Mouse (Mus musculus): ENCODE measurements around the gene Mum1. TPM values are rescaled to one million over a fixed set of nuclear protein-coding genes. Genes with fewer than 3 reads are reported as not detected.

Mum1 gene
- total and polyA plus RNA-seq, 2 experiments from 2014 or later, result 45.8 to 49.3 TPM

GRCm38 (mm10) chr10:80226071-80226415 is 191 bp upstream of the Mum1 start:
- ATAC-seq, result no peak
- Histone ChIP-seq H3K4me2 (ENCODE audit: low read depth, low read length) (peak overlapping the region; percentile 95), H3K9ac (replicated peaks; ENCODE audit: low read length) (peak overlapping the region; percentile 92; the same call in 1 of the 2 replicates), H3K27me3 (ENCODE audit: insufficient read depth, low read length) (no peaks in the 10 kb centered on the region), H3K4me1 (ENCODE audit: insufficient read depth, low read length) (peaks cover 18% of the 10 kb centered on the region), H3K27ac (peak overlapping the region; percentile 97), H3K4me3 (ENCODE audit: low read length) (peak overlapping the region; percentile 73), H3K36me3 (ENCODE audit: insufficient read depth, low read length) (no peaks in the 10 kb centered on the region; the same call in 1 of the 2 replicates), H3K9me3 (ENCODE audit: low read length) (no peaks in the 10 kb centered on the region)
- no peak for DNase-seq (ENCODE audit: low spot score)
- TF ChIP-seq CTCF (IDR thresholded peaks at IDR 0.05; ENCODE audit: low read depth), result no peak
- under 1% methylated on average over 14 of the region's 14 CpGs for WGBS

- H3K27ac ChIP-seq, result peak overlapping the region; percentile 97
- no peaks in the 10 kb centered on the region for H3K9me3 ChIP-seq (ENCODE audit: low read length)
- H3K9ac ChIP-seq (replicated peaks; ENCODE audit: low read length), result peak overlapping the region; percentile 92
- peaks cover 18% of the 10 kb centered on the region for H3K4me1 ChIP-seq (ENCODE audit: insufficient read depth, low read length)
- no peak; the same call in 1 of the 2 replicates for ATAC-seq
- peak overlapping the region; percentile 95 for H3K4me2 ChIP-seq (ENCODE audit: low read depth, low read length)
- no peaks in the 10 kb centered on the region for H3K27me3 ChIP-seq (ENCODE audit: insufficient read depth, low read length)
- 6% methylated on average over 10 of the region's 10 CpGs for WGBS
- no peak for TF ChIP-seq CTCF (IDR thresholded peaks at IDR 0.05; ENCODE audit: low read depth)
- H3K4me3 ChIP-seq (ENCODE audit: low read length), result peak overlapping the region; percentile 73
- peak; percentile 23 for DNase-seq (ENCODE audit: low spot score)
- H3K36me3 ChIP-seq (ENCODE audit: insufficient read depth, low read length), result peaks cover 8% of the 10 kb centered on the region
These were observed 919 bp downstream of the Mum1 start for GRCm38 (mm10) chr10:80227166-80227539.

- Histone ChIP-seq H3K9me3 (ENCODE audit: low read length) (no peaks in the 10 kb centered on the region), H3K4me2 (ENCODE audit: low read depth, low read length) (peak overlapping the region; percentile 95), H3K9ac (replicated peaks; ENCODE audit: low read length) (peak overlapping the region; percentile 92), H3K4me3 (ENCODE audit: low read length) (peak overlapping the region; percentile 73; the same call in 1 of the 2 replicates), H3K36me3 (ENCODE audit: insufficient read depth, low read length) (peaks cover 18% of the 10 kb centered on the region), H3K4me1 (ENCODE audit: insufficient read depth, low read length) (peaks cover 18% of the 10 kb centered on the region), H3K27me3 (ENCODE audit: insufficient read depth, low read length) (no peaks in the 10 kb centered on the region), H3K27ac (peak overlapping the region; percentile 97; the same call in 1 of the 2 replicates)
- DNase-seq (ENCODE audit: low spot score) (peak; percentile 42), ATAC-seq (no peak)
- no peak for TF ChIP-seq CTCF (IDR thresholded peaks at IDR 0.05; ENCODE audit: low read depth)
- 26% methylated on average over 15 of the region's 15 CpGs for WGBS
These were observed 1.9 kb downstream of the Mum1 start for GRCm38 (mm10) chr10:80227877-80228775.

GRCm38 (mm10) chr10:80236145-80236825 is 10.1 kb downstream of the Mum1 start:
- ATAC-seq (no peak), DNase-seq (ENCODE audit: low spot score) (no peak)
- no peak overlapping the region for H3K9ac ChIP-seq (replicated peaks; ENCODE audit: low read length)
- WGBS, result 95% methylated on average over 13 of the region's 13 CpGs
- H3K9me3 ChIP-seq (ENCODE audit: low read length), result no peaks in the 10 kb centered on the region
- H3K27me3 ChIP-seq (ENCODE audit: insufficient read depth, low read length), result no peaks in the 10 kb centered on the region
- H3K36me3 ChIP-seq (ENCODE audit: insufficient read depth, low read length), result peaks cover 78% of the 10 kb centered on the region
- no peaks in the 10 kb centered on the region for H3K4me1 ChIP-seq (ENCODE audit: insufficient read depth, low read length)
- H3K27ac ChIP-seq, result no peak overlapping the region
- no peak overlapping the region for H3K4me3 ChIP-seq (ENCODE audit: low read length)
- TF ChIP-seq CTCF (IDR thresholded peaks at IDR 0.05; ENCODE audit: low read depth), result no peak
- no peak overlapping the region for H3K4me2 ChIP-seq (ENCODE audit: low read depth, low read length)

- no peak for TF ChIP-seq CTCF (IDR thresholded peaks at IDR 0.05; ENCODE audit: low read depth)
- Histone ChIP-seq H3K9ac (replicated peaks; ENCODE audit: low read length) (no peak overlapping the region), H3K4me2 (ENCODE audit: low read depth, low read length) (no peak overlapping the region), H3K27me3 (ENCODE audit: insufficient read depth, low read length) (no peaks in the 10 kb centered on the region), H3K36me3 (ENCODE audit: insufficient read depth, low read length) (peaks cover 75% of the 10 kb centered on the region), H3K27ac (no peak overlapping the region), H3K4me1 (ENCODE audit: insufficient read depth, low read length) (no peaks in the 10 kb centered on the region), H3K9me3 (ENCODE audit: low read length) (no peaks in the 10 kb centered on the region), H3K4me3 (ENCODE audit: low read length) (no peak overlapping the region)
- DNase-seq (ENCODE audit: low spot score), result no peak
- ATAC-seq, result no peak
- WGBS, result 95% methylated on average over 4 of the region's 4 CpGs
These were observed 10.8 kb downstream of the Mum1 start for GRCm38 (mm10) chr10:80237020-80237419.

GRCm38 (mm10) chr10:80238306-80238705 is 12.1 kb downstream of the Mum1 start:
- H3K4me3 ChIP-seq (ENCODE audit: low read length), result no peak overlapping the region
- no peaks in the 10 kb centered on the region for H3K9me3 ChIP-seq (ENCODE audit: low read length)
- ATAC-seq, result no peak
- no peak overlapping the region for H3K27ac ChIP-seq
- no peak overlapping the region for H3K4me2 ChIP-seq (ENCODE audit: low read depth, low read length)
- no peak overlapping the region for H3K9ac ChIP-seq (replicated peaks; ENCODE audit: low read length)
- peaks cover 75% of the 10 kb centered on the region for H3K36me3 ChIP-seq (ENCODE audit: insufficient read depth, low read length)
- H3K4me1 ChIP-seq (ENCODE audit: insufficient read depth, low read length), result no peaks in the 10 kb centered on the region
- WGBS, result 88% methylated on average over 3 of the region's 3 CpGs
- no peak for TF ChIP-seq CTCF (IDR thresholded peaks at IDR 0.05; ENCODE audit: low read depth)
- no peak for DNase-seq (ENCODE audit: low spot score)
- H3K27me3 ChIP-seq (ENCODE audit: insufficient read depth, low read length), result no peaks in the 10 kb centered on the region

All from hindbrain, postnatal 0 days (tissue).